Mouse (Mus musculus) gastrocnemius, postnatal 14 days (tissue): ENCODE results near the gene Uchl5. TPM values are rescaled to one million over a fixed set of nuclear protein-coding genes. Genes with fewer than 3 reads are reported as not detected.

Source experiments
- DNase-seq: peaks from one replicate; pipeline ENCODE4 v3.0.0; 2021; ENCODE audit warnings: mixed read lengths
- intact Hi-C: fragments of 180-260 bp; cut with DNase I; formaldehyde crosslinking; loops from one replicate; pipeline ENCODE4 v1.15.1; 2025; ENCODE audit warnings: low total_unique reads
- long read RNA-seq, 2 experiments: library from polyadenylated mRNA; stranded (forward); transcript quantifications; one replicate each; pipeline ENCODE4 v2.0.0; 2021
- total RNA-seq, 2 experiments: library from RNA; stranded (reverse); gene quantifications; 2 replicates each; pipeline ENCODE4 v1.2.3; 2021

The Uchl5 gene
- total RNA-seq: 10 to 100 TPM; 21.3 to 25.9 TPM
- long read RNA-seq, experiment 1, transcript Uchl5-206 (11 exons, 1,696 nt): major isoform, 21 of 43 reads
- long read RNA-seq, experiment 1, transcript Uchl5-201 (11 exons, 1,845 nt): minor isoform, 20 of 43 reads
- long read RNA-seq, experiment 1, partial matches to known transcripts: 0 of 43 reads
- long read RNA-seq, experiment 1, other reads (novel, unspliced or antisense): 2 of 43 reads
- long read RNA-seq, experiment 2, transcript Uchl5-206 (11 exons, 1,696 nt): major isoform, 24 of 51 reads
- long read RNA-seq, experiment 2, transcript Uchl5-201 (11 exons, 1,845 nt): major isoform, 24 of 51 reads
- long read RNA-seq, experiment 2, partial matches to known transcripts: 0 of 51 reads
- long read RNA-seq, experiment 2, other reads (novel, unspliced or antisense): 3 of 51 reads

- intact Hi-C loops: no loop called here
- DNase-seq: peak; percentile 98
Observed at GRCm38 (mm10) chr1:143776446-143777411, at the start of gene Uchl5, which contains the start of gene Trove2. Gene Uchl5, plus strand, starts transcription at chr1:143777272. Gene Trove2, minus strand, starts transcription at chr1:143777068.

- intact Hi-C loops: no loop called here
- no peak for DNase-seq
Observed at GRCm38 (mm10) chr1:143727701-143728445, 49.2 kb upstream of the Uchl5 start.

- DNase-seq: no peak
- intact Hi-C loops: no loop called here
Observed at GRCm38 (mm10) chr1:143730899-143731298, 46.2 kb upstream of the Uchl5 start.

- intact Hi-C loops: no loop called here
- DNase-seq: no peak
Observed at GRCm38 (mm10) chr1:143731691-143732090, 45.4 kb upstream of the Uchl5 start.

- DNase-seq: no peak
- intact Hi-C loops: no loop called here
Observed at GRCm38 (mm10) chr1:143733914-143734410, 43.1 kb upstream of the Uchl5 start.

- DNase-seq: no peak
Observed at GRCm38 (mm10) chr1:143738811-143739210, 38.3 kb upstream of the Uchl5 start.

GRCm38 (mm10) chr1:143739361-143740350, 37.4 kb upstream of the Uchl5 start:
- DNase-seq: peak; percentile 81
- intact Hi-C loops: loop anchor here (5.0 kb wide), 1 partner anchor 37 kb away; the partner anchor contains the start of gene Cdc73

More at GRCm38 (mm10) chr1:143738811-143739210, 38.3 kb upstream of the Uchl5 start:
- intact Hi-C loops: loop anchor here (5.0 kb wide), 1 partner anchor 37 kb away; the partner anchor contains the start of gene Cdc73

- DNase-seq: no peak
- intact Hi-C loops: no loop called here
Observed at GRCm38 (mm10) chr1:143740581-143740980, 36.5 kb upstream of the Uchl5 start.

GRCm38 (mm10) chr1:143741331-143741730, 35.7 kb upstream of the Uchl5 start:
- no peak for DNase-seq
- intact Hi-C loops: no loop called here

GRCm38 (mm10) chr1:143742186-143742585, 34.9 kb upstream of the Uchl5 start:
- no peak for DNase-seq
- intact Hi-C loops: no loop called here

- intact Hi-C loops: no loop called here
- DNase-seq: no peak
Observed at GRCm38 (mm10) chr1:143745871-143746270, 31.2 kb upstream of the Uchl5 start.

- no peak for DNase-seq
- intact Hi-C loops: no loop called here
Observed at GRCm38 (mm10) chr1:143762159-143762558, 14.9 kb upstream of the Uchl5 start.

GRCm38 (mm10) chr1:143764443-143764842, 12.6 kb upstream of the Uchl5 start:
- DNase-seq: no peak
- intact Hi-C loops: no loop called here

GRCm38 (mm10) chr1:143765801-143766200, 11.3 kb upstream of the Uchl5 start:
- no peak for DNase-seq
- intact Hi-C loops: no loop called here

GRCm38 (mm10) chr1:143766238-143766637, 10.8 kb upstream of the Uchl5 start:
- intact Hi-C loops: no loop called here
- no peak for DNase-seq

GRCm38 (mm10) chr1:143770444-143771109, 6.5 kb upstream of the Uchl5 start:
- intact Hi-C loops: no loop called here
- no peak for DNase-seq

- intact Hi-C loops: no loop called here
- no peak for DNase-seq
Observed at GRCm38 (mm10) chr1:143773082-143773481, 4.0 kb upstream of the Uchl5 start.
